Mouse (Mus musculus): ENCODE measurements around the gene Ndufa7.
A peak's percentile ranks its signal among the peaks of the same experiment; 100 is the strongest.
"Not testable (repeated sequence)": the region's sequence is repeated elsewhere in the genome, so short reads cannot be mapped to it uniquely, and the experiment has no call there.

The Ndufa7 gene

GRCm38 (mm10) chr17:33811142-33811516 is 13.2 kb upstream of the Ndufa7 start:
- no peak for DNase-seq (ENCODE audit: low spot score in 2 of 2)

GRCm38 (mm10) chr17:33812475-33812874 is 11.9 kb upstream of the Ndufa7 start:
- no peak for DNase-seq (ENCODE audit: low spot score in 2 of 2)

- peak in 1 of 2 experiments; percentile 12 for DNase-seq (ENCODE audit: low spot score in 2 of 2)
Measured at GRCm38 (mm10) chr17:33812990-33813389, 11.4 kb upstream of the Ndufa7 start.

- DNase-seq (ENCODE audit: low spot score in 2 of 2): no peak
Measured at GRCm38 (mm10) chr17:33815399-33815798, 9.0 kb upstream of the Ndufa7 start.

DNA sequence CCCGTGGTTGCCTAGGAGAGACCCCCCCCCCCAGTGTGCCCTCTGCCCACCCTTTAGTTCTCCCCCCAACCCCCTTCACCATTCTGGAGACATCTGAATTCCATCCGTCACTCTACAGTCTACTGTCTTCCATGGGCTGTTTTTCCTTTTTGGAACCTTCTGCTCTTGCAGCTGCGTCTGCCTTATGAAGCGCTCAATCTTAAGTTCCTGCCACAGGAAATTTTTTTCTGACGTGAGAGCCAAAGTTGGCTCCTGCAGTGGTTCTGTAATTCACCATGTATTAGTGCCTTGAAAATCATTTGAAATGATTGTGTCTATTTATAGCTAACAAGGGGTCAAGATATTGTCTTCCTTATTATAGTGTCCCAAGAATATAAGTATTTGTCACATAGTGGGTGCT is 7.8 kb upstream of the Ndufa7 start:
- DNase-seq (ENCODE audit: low spot score in 2 of 2): no peak

DNA sequence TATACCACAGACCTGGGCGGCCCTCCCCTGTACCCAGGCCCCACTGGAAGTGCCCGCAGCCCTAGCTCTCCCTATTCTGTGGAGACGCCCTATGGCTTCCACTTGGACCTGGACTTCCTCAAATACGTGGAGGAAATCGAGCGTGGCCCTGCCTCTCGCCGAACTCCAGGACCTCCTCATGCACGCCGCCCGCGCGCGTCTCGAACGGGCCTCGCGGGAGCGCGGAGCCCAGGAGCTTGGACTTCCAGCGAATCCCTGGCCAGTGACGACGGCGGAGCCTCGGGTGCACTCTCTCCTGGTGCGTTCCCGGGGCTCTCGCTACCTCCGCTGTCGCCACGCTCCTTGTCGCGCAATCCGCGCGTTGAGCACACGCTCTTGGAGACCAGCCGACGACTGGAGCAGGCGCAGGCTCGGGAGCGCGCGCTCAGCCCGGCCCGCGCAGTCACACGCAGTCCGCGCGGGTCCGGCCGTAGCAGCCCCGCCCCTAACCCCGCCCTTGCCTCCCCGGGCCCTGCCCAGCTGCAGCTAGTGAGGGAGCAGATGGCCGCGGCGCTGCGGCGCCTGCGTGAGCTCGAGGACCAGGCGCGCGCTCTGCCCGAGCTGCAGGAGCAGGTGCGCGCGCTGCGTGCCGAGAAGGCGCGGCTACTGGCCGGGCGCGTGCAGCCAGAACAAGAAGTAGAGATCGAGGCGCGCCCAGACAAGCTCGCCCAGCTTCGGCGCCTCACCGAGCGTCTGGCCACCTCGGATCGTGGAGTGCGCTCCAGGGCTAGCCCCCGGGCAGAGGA is 7.0 kb upstream of the Ndufa7 start:
- DNase-seq (ENCODE audit: low spot score in 2 of 2): peak; percentile 90 to 91

DNA sequence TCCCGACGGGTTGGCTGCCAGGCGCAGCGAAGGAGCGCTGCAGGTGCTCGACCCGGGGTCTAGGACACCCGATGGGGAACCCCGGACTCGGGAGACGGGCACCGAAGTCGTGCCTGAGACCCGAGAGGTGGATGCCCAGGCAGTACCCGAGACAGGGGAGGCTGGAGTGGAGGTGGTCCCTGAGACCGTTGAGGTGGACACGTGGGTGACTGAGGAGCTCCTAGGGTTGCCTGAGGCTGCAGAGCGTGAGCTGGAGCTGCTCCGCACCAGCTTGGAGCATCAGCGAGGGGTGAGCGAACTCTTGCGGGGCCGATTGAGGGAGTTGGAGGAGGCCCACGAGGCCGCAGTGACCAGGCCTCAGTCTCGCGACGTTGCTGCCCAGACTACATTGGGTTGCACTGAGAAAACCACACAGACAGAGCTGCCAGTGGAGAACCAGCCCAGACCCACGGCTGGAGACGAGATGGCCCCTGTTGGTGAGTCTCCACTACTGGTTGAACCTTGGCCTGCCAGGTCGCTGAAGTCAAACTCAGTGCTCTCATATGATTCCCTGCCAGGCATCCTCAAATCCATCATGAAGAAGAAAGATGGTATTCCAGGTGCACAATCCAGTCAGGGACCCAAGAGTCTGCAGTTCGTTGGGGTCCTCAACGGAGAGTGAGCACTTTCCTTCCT is 6.3 kb upstream of the Ndufa7 start:
- DNase-seq (ENCODE audit: low spot score in 2 of 2): no peak

- no peak for DNase-seq (ENCODE audit: low spot score in 2 of 2)
Measured at GRCm38 (mm10) chr17:33822436-33822959, 1.9 kb upstream of the Ndufa7 start.

DNA sequence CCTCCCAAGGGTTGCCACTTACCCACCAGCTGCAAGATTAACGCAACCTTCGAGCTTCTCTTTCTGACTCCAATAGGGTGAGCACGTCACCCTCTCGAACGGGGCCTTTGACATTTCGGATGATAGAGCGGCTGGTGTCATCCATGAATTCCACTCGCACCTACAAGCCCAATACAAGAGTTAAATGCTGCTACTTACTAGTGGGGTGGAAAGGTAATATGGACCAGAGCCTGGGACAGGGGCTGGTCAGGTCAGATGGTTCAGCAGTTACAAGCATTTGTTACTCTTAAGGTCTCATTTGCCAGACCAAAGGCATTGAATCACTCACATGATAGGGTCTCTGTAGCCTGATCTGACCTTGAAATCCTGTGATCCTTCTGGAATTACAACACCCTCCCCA is 1.2 kb upstream of the Ndufa7 start:
- DNase-seq (ENCODE audit: low spot score in 2 of 2): not testable (repeated sequence)

GRCm38 (mm10) chr17:33824997-33825330 is 592 bp downstream of the Ndufa7 start:
- not testable (repeated sequence) for DNase-seq (ENCODE audit: low spot score in 2 of 2)

DNA sequence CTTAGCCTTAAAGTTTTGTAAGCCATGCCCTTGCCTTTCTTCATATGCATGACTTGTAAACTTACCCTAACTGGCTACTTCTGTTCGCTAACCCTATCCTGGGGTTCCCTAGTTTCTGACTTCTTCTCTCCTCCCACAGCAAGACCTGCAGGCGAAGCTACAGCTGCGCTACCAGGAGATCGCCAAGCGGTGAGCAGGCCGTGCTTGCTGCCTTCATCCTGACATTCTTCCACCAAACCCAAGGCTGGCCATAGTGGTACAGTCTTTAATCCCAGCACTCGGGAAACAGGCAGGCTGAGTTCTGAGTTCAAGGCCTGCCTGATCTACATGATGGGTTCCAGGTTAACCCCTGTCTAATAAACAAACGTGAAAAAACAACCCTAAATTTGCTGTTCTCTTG is 1.1 kb downstream of the Ndufa7 start:
- DNase-seq (ENCODE audit: low spot score in 2 of 2): no peak

GRCm38 (mm10) chr17:33826850-33827249 is 2.5 kb downstream of the Ndufa7 start:
- peak; percentile 31 to 50 for DNase-seq (ENCODE audit: low spot score in 2 of 2)

DNA sequence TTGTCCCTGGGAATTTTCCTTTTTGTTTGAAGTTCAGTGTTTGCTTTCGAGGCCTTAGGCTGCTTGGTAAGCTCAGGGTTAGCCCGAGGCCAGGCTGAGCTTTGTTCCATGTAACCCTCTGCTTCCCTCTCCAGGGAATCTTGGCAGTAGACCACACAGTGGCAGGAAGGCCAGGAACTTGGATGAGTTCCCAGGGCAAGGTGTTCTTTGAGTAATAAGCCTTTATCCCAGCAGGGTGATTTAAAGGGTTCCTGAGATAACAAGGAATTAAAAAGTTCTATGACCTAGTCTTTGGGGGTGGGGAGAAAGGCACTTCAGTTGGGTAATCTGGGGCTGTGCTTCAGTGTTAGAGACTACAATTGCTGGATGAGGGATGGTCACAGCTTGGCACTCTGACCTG is 4.5 kb downstream of the Ndufa7 start:
- DNase-seq (ENCODE audit: low spot score in 2 of 2): no peak

DNA sequence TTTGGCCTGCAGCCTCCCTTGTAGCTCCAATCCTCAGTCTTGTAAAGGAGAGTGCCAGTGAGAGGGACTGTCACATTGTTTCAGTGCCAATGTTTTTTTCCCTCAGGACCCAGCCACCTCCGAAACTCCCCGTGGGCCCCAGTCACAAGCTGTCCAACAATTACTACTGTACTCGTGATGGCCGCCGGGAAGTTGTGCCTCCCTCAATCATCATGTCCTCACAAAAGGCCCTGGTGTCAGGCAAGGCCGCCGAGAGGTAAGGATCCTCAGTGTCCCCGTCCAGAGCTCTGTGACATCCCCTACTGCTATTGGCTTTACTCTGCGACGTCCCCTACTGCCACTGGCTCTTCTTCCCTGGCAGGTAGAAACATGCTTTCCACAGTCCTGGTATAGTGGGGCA is 5.2 kb downstream of the Ndufa7 start:
- DNase-seq (ENCODE audit: low spot score in 2 of 2): no peak

DNA sequence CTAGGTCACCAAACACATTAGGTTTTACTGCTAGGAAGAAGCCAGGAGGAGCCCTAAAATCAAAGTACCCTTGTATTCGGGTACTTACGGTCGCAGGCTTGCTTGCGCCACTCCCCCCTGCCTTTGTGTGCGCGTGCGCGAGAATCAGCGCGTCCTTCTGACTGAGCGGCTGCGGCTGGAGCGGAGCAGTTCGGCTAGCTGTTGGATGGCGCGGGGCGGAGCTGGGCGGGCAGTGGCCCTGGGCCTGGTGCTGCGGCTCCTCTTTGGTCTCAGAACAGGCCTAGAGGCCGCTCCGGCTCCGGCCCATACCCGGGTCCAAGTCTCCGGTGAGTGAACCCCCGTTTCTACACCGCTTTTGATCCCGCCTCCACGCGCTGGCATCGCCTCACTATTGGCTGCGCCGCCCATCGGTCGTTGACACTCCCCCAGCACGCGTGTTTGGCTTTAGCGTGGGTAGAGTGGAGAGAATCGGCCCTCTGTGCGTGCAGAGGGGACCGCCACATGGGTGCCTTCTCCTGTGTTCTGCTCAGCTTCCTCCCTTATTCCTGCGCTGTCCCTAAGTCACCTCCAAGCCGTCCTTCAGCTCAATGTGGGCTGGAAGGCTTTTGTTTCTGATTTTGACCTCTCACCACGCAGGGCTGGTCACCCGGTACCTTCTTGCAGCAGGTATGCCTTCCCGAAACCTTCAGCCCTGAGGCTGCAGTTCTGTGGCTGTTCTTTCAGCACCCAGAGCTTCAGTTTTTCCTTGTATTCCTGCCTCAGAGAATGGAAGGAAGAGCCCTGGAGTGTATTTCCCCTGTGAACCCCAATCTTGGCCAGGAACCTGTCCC is 18.8 kb downstream of the Ndufa7 start, which contains the start of gene Cd320:
TSS of gene Cd320 (plus strand) at position 126 of the 830 bp plus-strand sequence.
- peak; percentile 88 to 90 for DNase-seq (ENCODE audit: low spot score in 2 of 2)

GRCm38 (mm10) chr17:33844196-33844595 is 19.8 kb downstream of the Ndufa7 start:
- no peak for DNase-seq (ENCODE audit: low spot score in 2 of 2)

DNA sequence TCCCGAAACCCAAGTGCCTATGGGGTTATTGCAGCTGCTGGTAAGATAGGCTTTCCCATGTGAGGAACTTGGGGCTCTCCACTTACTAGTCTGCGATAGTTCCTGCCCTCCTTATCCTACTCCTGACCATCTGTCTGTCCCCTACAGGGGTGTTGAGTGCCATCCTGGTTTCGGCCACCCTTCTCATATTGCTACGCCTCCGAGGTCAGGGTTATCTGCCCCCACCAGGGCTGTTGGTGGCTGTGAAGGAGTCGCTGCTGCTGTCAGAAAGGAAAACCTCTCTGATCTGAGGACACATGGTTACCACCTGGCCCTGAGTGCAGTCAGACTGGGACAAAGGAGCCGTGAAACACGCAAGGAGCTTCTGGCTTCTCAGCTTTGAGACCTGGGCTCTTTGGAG is 23.8 kb downstream of the Ndufa7 start:
- no peak for DNase-seq (ENCODE audit: low spot score in 2 of 2)

GRCm38 (mm10) chr17:33851331-33851730 is 27.0 kb downstream of the Ndufa7 start:
- DNase-seq (ENCODE audit: low spot score in 2 of 2): no peak

- no peak for DNase-seq (ENCODE audit: low spot score in 2 of 2)
Measured at GRCm38 (mm10) chr17:33857816-33858215, 33.4 kb downstream of the Ndufa7 start.

- DNase-seq (ENCODE audit: low spot score in 2 of 2): peak; percentile 60 to 63
Measured at GRCm38 (mm10) chr17:33865330-33866030, 41.1 kb downstream of the Ndufa7 start.

DNA sequence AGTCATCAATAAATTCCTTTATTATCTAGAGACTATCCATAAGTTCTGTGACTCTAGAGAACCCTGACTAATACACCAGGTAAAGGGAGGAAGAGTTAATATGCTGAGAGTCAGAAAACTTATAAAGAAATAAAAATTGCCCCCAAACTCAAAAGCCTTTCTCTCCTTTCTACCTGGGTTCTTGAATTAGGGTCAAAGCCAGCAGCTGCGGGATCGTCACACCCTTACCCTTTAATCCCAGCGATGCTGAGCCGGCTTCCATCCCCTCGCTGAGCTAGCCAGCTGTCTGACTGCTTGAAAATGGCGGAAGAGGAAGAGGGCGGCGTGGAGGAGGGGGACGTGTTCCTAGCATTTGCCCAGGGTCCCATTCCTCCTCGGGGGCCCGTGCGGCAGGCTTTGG is 49.2 kb downstream of the Ndufa7 start, which contains the start of gene Gm7029:
TSS of gene Gm7029 (plus strand) at position 301 of the 400 bp plus-strand sequence.
- DNase-seq (ENCODE audit: low spot score in 2 of 2): not testable (repeated sequence)

Measured in spleen, postnatal 36 days (tissue).